Mouse (Mus musculus): ENCODE measurements at regions not wholly inside any gene's neighbourhood (a gene's known extent, or its start where the extent isn't known, plus 50 kb on each side); places are given as distances from the start of the nearest gene placed in this dataset.

DNA sequence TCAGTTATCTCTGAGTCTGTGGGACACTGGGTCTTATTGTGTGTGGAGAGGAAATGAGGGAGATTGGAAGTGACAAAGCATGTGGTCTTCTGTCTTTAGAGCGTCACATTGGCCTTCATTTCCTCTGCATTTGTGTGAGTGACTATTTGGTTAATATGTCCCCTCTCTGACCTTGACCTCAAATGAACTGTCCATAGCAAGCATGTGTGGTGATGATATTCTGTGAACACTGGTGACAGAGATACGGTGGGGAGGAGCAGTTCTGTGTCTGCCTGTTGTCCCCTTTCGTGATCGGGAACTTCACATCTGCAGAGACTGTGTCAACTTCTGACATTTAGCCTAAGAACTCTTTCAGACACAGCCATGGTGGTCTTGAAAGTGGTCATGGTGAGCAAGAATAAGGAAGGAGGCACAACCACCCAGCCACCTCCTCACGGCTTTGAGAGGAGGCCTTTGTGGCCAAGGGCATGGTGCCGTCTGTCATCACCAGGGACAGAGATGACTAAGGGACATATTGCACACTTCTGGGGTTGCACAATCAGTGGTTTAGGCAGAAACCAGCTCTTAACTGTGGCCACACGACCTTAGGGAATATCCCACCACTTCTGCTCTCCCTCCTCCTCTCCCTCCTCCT, 79.2 kb upstream of the Sulf2 start:
- no peak for DNase-seq (ENCODE audit: low spot score)

DNA sequence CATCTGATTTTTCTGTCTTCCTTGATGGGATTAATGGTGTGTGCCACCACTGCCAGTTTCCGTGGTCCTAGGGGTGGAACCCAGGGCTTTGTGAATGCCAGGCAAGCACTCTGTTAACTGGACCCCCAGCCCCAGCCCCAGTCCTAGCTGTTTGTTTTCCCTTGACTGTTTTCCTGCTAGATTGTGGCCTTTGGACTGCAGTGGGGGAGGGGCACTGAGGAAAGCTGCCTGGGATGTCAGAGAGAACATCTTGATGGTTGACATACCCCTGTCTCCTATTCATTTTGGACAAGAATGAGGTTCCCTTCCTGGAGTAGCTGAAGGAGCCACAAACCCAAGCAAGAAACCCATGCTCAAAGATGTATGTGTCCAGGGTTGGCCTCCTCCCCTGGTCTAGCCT, 77.8 kb upstream of the Sulf2 start:
- no peak for DNase-seq (ENCODE audit: low spot score)

DNA sequence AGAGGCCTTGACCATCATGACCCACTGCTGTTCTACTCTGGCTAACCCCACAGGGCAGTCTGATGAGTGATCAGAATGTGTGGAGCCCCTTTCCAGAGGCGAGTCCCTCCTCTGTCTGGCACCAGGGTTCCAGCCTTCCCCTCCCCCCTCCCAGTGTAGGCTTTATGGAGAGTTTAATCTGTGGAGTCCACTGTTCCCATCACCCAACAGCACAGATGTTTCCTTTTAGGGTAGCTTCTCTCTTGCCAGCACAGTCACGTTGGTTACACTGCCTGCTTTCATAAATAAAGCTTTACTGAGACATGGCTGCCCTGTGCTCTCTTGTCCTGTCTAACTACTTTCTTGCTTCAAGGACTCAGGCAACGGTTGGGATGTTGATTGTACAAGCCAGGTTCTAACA, 76.9 kb upstream of the Sulf2 start:
- no peak for DNase-seq (ENCODE audit: low spot score)

DNA sequence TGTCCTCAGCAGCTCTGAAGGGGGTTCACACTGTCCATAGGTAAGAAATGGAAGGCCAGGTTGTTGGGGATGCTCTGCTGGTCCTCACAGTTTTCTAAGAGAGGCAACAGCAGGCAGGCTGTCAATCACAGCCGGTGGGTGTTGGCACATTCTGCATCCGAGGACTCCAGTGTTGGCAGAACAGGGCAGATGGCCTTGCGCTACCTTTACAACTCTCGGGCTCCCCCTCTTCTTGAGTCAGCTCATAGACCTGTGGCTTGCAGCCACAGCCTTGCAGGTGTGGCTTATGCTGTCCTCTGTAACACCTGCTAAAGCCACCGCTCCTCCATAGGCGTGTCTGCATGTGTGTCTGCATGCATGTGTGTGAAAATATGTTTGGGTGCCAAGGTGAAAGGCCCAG, 75.2 kb upstream of the Sulf2 start:
- no peak for DNase-seq (ENCODE audit: low spot score)

DNA sequence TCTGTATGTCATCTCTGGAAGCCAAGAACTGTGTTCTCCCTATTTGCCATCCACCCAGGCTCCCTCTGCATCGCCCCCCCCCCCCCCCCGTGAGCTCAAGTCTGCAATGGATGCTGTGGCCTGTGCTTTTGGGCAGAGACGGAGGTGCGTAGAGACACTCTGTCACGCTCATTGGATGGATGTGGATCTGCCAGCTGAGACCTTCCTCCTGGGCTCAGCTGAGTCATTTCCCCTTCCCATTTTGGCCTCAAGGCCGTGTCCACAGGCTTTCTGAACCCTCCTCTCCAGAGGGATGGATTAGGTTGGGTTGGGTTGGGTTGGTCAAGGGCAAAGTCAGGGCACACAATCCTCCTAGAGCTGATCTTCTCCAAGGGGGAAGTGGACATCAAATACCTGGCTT, 72.9 kb upstream of the Sulf2 start:
- DNase-seq (ENCODE audit: low spot score): no peak

DNA sequence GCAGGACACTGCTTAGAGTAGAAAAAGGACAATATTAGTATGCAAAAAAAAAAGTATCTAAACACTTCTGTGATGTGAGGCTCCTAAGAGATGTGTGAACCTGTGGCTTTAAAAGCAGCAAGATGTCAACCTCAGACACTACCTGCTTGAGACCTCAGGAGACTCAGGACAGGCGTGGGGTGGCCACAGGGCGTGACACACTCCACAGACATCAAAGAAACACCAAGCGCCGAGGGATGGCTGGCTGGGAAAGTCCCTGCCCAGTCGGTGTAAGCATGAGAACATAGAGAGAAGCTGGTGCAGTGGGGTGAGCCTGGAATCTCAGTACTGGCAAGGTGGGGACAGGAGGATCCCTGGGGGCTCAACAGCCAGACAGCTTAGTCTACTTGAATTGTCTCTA, 72.0 kb upstream of the Sulf2 start:
- no peak for DNase-seq (ENCODE audit: low spot score)

DNA sequence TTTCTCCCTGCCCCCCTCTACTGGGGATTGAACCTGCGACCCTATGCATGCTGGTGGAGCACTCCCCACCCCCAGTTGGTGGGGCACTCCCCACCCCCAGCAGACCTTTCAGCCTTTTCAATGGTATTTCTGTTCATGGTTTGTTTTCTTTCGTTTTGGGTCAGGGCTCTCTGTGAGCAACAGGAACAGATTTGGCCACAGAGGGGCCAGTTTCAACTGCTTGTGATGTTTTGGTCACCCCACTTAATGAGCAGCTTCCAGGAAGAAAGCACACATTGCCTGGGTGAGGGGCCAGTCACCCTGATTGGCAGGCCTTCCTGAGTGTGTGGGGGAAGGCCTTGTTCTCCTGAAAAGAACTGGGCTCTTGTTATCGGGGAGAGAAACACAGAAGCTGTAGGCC, 71.5 kb upstream of the Sulf2 start:
- no peak for DNase-seq (ENCODE audit: low spot score)

DNA sequence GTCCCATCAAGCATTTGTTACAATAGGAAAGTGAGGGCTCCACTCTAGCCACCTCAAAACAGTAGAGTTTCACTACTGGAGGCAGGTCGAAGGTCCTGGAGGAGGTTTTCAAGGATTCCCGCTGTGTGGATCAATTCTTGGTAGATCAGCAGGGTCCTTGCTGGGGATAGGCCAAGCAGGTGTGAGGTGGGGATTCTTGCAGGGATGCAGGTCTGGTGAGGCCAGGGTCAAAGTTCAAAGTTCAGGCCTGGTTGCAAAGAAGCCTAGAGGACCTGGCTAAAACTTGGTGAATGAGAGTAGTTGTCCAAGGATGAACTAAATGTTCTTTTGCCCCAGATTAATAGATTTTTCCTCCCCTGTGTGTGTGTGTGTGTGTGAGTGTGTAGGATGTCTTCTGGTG, 70.9 kb upstream of the Sulf2 start:
- DNase-seq (ENCODE audit: low spot score): no peak

DNA sequence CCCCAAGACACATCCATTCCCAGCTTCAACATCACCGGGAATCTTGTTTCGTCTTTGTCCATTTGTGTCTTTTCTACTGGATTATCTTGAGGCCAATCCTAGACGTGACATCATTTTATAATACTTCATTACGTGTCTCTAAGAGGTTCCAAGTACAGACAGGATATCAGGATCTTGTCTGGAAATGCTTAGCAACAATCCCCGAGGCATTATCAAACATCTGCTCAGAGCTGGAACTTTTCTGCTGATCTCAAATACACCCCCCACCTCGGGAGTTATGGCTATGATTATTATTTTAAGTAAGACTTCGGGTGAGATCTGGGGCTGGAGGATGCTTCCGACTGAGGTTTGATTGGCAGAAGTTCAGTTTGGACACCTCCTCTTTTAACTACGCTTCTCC, 69.9 kb upstream of the Sulf2 start:
- DNase-seq (ENCODE audit: low spot score): no peak

DNA sequence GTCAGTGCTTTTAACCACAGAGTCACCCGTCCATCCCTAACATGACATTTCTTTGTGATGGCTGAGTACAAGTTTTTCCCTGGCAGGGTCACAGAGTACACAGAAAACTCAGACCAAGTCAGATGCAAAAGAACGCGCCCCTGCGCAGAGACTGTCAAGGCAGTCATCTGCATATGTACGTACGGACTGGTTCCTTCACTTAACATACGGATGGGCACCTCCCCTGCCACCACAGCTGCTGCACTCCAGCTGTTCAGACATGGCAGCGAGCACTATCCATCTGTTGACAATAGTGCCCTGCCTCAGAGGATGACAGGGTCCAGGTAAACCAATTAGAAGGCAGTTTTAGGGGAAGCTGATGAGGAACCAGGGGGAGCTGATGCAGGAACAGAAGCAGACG, 63.3 kb upstream of the Sulf2 start:
- no peak for DNase-seq (ENCODE audit: low spot score)

DNA sequence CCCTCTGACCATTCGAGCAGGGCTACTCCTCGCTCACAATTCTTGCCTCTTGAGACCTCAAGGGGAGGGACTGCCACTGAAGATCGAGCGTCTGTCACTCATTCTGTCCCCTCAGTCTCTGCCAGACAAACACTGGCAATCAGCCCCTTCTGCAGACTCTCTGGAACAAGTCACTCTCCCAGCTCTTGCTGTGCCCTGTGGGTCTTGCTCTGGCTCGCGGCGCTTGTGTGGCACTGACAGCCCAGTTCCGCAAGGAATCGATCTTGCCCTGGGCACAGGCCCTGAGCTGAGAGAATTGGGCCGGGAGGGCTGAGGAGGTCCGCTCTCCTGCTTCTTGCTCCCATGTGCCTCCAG, 61.0 kb upstream of the Sulf2 start:
- no peak for DNase-seq (ENCODE audit: low spot score)

DNA sequence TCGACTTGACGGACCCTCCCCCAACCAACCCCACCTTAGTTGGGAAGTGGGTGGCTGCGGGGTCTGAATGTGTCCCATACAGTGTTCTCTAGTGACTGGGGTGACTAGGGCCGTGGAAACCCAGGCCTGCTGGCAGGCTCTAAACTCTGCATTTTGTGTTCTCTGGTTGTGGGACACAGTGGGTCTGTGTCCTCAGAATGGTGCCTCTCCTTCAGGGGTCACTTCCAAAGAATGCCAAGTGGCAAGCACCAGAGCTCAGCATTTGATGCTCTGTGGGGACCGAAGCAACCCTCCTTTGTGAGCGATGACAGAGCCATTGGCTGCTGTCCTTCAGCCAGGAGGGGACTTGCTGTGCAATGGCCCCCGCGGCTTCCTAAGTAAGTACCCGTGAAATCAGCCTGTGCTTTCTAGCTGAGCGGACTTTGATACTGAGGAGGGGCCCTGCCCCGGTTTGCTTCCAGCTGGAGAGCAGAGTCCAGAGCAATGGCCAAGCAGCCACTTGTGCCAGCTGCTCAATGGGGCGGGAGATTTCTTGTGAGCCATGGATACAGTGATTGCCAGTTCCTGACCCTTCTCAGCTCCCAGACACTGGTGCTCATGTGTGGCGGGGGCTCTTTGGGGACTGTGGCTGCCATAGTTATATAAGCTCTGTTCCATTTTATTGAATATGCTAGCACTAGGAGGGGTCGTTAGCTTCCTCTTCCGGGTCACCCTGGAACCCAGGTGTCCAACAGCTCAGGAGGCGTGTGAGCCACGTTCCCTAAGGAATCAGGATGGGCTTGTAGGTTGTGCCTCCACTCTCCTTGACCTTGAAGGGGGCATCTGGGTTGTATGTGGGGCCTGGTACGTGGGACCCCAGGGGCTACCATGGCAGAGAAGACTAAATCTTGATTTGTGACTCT, 60.4 kb upstream of the Sulf2 start:
- DNase-seq (ENCODE audit: low spot score): no peak

DNA sequence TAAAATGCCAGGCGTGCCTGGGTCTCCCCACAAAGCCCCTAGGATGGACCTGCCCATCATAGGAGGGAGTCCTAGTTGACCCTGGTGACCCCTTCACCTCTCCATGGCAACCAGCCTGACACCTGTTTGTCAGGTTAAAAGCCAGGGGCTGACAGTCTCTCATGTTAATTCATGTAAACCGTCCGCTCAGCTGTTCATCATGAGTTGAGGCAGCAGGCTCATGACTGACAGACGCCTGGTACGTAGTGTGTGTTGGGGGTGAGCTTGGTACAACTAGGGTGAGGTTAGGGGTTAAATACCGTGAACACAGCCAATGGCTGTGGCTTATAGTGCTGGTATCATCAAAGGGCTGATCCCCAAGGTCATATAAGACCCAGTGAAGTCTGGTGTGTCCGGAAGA, 59.7 kb upstream of the Sulf2 start:
- no peak for DNase-seq (ENCODE audit: low spot score)

DNA sequence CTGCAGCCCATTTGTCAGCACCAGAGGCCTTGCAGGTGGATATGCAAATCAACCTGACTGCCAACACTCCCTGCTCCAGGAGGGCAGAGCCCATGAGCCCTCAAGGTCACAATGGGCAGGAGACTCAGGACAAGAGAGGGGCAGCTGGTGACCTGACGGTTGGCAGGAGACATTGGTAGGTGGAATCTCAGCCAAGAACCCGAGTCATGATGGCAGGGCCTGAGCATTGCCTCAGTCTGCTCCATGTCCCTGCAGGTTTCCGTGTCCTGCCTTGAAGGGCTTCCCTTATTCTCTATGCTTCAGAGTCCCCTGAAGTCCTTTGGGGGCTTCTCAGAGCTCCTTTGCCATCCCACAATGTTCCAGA, 51.7 kb upstream of the Sulf2 start:
- no peak for DNase-seq (ENCODE audit: low spot score)

DNA sequence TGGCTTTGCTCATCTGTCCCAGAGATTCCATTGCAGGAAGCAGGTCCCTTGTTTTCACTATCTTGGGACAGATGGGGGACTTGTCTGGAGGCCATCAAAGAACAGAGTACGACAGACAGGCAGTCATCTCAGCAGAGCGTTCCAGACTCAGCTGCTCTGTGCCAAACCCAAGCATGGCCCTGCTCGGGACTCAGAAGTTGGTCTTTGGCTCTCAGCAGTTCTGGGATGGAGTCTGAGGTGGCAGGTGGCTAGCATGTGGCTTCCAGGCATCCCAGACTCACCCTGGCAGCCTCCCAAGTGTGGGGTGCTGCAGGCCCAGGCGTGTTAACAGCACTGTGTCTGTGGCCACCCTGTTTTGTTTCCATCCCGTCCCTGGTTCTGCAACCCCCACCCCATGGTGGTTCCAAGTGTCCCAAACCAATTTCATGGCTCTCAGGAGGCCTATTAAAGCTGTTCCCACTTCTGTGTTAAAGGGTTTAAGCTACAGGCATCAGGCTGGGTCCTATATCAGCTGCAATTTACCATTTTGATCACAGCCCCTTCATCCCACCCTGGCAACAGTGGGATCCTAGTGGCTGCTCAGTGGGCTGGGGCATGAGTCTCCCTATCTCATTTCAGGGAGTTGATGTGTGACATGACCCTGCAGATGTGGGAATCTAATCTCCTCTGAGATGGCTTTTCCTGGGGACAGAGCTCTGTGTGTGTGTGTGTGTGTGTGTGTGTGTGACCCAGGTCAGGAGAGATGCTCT, 51.1 kb upstream of the Sulf2 start:
- DNase-seq (ENCODE audit: low spot score): no peak
